Mouse (Mus musculus): ENCODE data around the gene Rab34.
A peak's percentile ranks its signal among the peaks of the same experiment; 100 is the strongest.
"Not testable (repeated sequence)": the region's sequence is repeated elsewhere in the genome, so short reads cannot be mapped to it uniquely, and the experiment has no call there.

Rab34 gene

GRCm38 (mm10) chr11:78181830-78182357 is 6.3 kb upstream of the Rab34 start:
- peak; percentile 15 for DNase-seq

GRCm38 (mm10) chr11:78182450-78182849 is 5.8 kb upstream of the Rab34 start:
- no peak for DNase-seq

GRCm38 (mm10) chr11:78182961-78183844 is 5.0 kb upstream of the Rab34 start, which contains the start of gene Rpl23a:
TSS of gene Rpl23a (minus strand) at chr11:78183584.
- peak; percentile 91 for DNase-seq

DNA sequence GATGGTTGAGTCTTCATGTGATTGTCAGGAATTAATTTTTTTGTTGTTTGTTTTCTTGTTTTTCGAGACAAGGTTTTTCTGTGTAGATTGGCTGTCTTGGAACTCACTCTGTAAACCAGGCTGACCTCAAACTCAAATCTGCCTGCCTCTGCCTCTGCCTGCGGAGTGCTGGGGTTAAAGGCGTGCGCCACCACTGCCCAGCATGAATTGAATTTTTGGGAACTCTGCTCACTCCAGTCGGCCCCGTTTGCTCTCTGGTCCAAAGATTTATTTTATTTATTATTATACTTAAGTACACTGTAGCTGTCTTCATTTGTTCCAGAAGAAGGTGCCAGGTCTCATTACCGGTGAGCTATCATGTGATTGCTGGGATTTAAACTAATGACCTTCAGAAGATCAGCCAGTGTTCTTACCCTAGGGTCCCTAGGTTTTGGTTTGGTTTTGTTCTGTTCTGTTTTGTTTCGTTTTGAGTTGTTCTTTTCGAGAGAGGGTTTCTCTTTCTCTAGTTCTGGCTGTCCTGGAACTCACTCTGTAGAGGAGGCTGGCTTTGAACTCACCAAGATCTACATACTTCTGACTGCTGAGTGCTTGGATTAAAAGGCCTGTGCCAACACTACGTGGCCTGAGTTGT is 4.2 kb upstream of the Rab34 start:
- no peak for DNase-seq

DNA sequence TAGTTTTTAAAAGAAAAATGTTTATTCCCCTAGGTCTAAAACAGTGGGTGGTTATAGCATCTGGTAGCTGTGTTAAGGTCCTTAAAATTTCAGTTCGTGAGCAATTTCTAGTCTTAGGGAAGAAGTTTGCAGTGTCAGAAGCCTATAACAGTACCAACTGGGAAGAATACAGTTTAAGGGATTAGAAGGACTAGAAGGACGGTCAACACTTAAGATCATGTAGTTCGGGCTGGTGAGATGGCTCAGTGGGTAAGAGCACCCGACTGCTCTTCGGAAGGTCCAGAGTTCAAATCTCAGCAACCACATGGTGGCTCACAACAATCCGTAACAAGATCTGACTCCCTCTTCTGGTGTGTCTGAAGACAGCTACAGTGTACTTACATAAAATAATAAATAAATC is 3.5 kb upstream of the Rab34 start:
- not testable (repeated sequence) for DNase-seq

DNA sequence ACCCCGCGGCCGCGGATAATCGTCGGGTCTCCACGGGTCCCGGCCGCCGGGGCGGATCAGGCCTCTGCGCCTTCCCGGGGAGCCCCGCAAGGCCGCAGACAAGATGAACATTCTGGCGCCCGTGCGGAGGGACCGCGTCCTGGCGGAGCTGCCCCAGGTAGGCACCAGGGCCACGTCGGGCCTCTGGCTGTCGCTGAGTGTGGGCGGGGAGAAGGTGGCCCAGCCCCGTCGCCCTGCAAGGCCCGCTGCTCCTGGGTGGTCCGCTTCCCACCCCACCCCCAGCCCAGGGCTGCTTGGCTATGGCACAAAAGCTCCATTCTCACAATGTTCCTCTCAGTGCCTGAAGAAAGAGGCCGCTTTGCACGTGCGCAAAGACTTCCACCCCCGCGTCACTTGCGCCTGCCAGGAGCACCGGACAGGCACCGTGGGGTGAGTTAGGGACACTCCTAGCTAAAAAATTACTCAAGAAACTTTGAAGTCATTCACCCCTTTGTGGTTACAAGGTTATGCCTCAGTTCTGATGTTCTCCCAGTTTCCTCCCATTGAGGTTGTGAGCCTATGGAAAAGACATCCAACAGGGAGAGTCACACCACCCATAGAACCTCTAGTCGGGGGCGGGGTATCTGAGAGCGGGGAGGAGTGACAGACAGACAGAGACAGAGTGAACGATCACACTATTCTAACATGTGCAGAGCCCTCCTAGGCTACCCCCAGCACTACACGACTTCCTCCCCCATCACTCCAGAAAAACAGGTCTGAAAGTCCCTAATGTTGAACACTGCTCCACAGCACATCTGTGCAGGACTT is 1.2 kb downstream of the Rab34 start:
- DNase-seq = no peak

GRCm38 (mm10) chr11:78190041-78190440 is 1.8 kb downstream of the Rab34 start:
- DNase-seq = no peak

GRCm38 (mm10) chr11:78193113-78193512 is 4.9 kb downstream of the Rab34 start, which contains the start of gene Proca1:
TSS of gene Proca1 (plus strand) at chr11:78193392.
- DNase-seq = no peak

- DNase-seq = no peak
Observed at GRCm38 (mm10) chr11:78194411-78195100, 6.3 kb downstream of the Rab34 start.

GRCm38 (mm10) chr11:78195101-78195863 is 7.1 kb downstream of the Rab34 start:
- no peak for DNase-seq

GRCm38 (mm10) chr11:78202372-78202771 is 14.1 kb downstream of the Rab34 start:
- no peak for DNase-seq

DNA sequence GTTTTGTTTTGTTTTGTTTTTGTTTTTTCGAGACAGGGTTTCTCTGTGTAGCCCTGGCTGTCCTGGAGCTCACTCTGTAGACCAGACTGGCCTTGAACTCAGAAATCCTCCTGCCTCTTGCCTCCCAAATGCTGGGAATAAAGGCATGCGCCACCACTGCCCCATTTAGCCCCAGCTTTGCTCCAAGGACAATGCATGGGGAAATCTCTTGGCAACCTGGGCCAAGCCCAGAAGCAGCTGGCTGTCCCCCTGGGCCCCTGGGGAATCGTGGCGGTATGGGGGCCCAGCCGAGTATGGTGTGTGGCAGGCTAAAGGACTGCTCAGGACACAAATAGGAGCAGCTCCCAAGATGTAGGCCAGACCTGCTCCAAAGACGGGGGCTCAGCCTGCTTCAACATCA is 16.1 kb downstream of the Rab34 start:
- DNase-seq = no peak

DNA sequence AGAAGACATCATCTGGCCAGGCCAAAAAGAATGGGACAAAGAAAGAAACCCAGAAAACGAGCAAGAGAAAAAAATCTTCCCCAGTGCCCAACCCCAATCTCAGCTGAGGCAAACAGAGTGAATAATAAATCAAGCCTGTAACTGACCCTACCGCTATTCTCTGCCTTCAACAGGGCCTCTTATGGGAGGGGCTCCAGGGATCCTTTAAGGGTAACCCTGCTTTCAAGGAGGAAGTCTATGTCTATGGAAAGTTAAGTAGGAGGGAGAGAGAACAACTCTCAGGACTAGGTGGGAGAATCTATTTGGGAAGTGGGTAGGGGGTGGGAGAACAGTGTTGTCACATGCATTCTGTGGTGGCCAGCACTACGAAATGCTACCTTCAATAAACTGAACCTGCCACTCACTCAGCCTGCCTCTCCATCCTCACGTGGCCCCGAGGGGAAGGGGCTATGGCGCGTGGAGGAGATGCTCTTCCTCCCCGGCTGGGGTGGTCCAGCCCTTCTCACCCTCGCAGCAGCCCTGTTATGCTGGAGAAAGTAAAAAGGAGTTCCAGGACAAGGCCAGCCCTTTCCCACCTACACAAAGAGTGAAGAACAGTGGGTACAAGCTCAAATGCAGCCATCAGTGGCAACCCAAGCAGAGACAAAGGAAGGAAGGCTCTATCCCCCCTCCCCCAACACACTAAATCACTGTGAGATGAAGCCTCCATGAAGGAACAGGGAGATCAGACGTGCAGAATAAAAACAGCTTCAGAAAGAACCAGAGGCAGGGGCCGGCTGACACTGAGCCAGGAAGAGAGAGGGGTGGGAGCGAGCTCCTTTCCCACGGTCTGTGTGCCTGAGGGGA is 17.4 kb downstream of the Rab34 start:
- no peak for DNase-seq

GRCm38 (mm10) chr11:78207190-78207589 is 19.0 kb downstream of the Rab34 start:
- DNase-seq = no peak

DNA sequence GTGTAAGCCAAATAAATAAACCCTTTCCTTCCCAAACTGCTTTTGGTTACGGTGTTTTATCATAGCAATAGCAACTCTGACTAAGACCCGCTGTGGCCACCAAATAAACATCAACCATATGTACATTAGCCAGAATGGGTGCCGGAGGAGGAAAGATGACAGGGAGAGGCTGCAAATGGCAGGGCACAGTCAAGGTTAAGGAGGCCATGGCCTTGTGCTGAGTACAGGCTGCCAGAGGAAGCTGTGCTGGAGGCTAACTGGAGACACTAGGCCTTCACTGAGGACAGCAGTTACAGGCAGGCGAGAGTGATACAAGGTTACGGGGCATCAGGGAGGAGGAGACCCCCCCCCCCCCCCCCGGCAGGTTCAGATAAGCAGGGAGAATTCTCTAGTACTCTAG is 21.7 kb downstream of the Rab34 start:
- no peak for DNase-seq

DNA sequence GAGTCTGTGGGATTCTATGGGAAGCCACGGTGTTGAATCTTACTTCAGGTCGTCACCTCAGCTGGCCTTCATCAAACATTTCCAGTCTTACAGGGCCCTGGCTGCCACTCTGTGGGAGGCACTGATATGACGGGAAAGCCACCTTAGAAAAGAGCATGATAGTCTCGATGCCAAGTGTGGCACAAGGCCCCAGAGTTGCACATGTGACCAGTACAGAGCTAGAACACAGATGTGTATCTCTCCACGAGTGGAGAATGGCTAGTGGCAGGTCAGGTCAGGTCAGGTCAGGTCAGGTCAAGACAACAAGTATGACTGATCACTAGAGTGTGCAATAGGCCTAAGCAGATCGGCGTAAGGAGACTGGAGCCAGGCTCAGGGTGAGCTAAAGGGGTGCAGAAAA is 22.4 kb downstream of the Rab34 start:
- no peak for DNase-seq

DNA sequence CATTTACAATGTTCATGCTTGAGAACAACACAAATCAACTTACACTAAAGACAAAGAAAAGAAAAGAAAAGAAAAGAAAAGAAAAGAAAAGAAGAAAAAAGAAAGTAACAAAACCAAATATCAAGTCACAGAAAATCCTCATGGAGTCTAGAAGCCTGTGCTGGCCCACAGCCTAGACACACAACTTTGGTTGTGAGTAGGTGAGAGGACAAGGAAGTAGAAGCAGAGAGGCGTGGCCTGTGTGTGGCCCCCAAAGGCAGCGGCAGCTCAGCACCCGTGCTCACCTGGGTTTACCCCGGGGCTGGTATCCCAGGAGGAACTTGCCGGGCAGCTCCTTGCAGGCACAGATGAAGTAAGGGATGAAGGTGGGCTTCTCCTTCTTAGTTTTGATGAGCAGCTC is 23.3 kb downstream of the Rab34 start:
- DNase-seq = no peak

DNA sequence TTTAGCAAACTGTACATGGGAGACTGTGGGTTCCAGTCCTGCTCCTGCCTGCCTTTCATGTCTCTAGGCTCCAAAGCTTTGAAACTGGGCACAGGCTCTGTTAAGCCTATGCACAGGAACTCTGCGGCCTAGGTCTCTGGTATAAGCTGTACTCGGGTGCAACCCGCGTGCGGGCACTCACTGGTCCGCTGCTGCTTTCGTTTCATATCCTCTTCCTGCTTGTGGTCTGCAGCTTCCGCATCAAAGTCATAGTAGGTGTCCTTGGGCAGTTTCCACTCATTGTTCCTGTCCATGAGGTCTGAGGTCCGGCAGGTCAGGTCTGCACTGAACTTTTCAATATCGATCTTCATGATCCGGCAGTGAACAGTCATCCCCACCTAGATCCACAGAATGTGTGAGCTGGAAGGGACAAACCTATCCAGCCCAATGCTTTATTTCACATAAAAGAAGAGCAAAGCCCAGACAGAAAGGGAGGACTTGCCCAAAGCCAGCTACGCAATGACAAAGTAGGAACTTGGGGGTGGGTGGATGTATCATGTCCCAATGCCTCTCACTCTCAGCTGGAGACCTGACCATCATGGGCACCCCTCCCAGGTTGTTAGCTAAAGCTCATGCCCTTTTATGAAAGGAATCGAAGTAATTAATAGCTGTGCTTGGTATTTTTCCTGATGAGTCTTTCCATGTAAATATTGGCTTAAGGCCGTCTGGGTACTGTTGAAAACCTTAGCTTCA is 25.0 kb downstream of the Rab34 start:
- no peak for DNase-seq

DNA sequence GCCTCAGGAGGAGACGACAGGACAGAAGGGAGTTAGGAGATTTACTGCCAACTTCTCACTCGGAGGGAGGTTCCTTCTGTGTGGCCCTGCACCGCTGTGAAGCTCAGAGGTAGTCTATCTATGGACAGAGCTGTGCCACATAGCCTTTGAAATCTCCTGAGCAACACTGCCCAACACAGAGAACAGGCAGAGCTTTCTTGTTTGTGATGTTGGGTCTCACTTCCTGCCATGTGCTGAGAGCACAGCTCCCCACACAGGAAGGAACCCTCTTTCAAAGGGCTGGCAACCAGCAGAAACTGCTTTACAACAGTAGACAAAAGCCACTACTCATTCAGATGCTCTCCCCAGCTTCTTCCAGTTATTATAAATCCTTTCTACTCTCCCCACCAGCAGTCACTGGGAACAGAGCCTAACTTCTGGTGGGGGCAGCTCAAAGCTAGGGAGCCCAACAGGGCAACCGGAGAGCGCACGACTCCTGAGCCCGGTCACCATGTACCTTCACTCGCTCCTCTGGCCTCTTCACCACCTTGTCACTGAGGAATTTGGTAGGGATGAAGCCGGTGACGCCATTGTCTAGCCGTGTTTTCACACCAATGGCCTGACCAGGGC is 27.6 kb downstream of the Rab34 start:
- DNase-seq = peak; percentile 31

GRCm38 (mm10) chr11:78223586-78223985 is 35.4 kb downstream of the Rab34 start:
- DNase-seq = no peak

Data from cerebellum, adult 9-11 months (tissue).